Mouse (Mus musculus) olfactory bulb, adult 2 months (tissue): Measurements from ENCODE around the gene Macf1.

Experiments used
- CTCF ChIP-seq: fragments of 200-500 bp; IDR thresholded peaks from 2 replicates; pipeline ENCODE4 v1.5.1; 2012; ENCODE audit warnings: low read depth, mild to moderate bottlenecking, low read length, moderate library complexity; ENCODE audit not compliant: insufficient read depth
- POLR2A ChIP-seq: fragments of 200-500 bp; IDR thresholded peaks from 2 replicates; pipeline ENCODE4 v1.6.1; 2012; ENCODE audit warnings: mild to moderate bottlenecking, low read depth, low read length, moderate library complexity; ENCODE audit not compliant: insufficient read depth

- TF ChIP-seq CTCF (no peak), POLR2A (no peak)
Observed at GRCm38 (mm10) chr4:123677060-123677804, 6.9 kb downstream of the Macf1 start.
